Mouse (Mus musculus): ENCODE data around the gene Dnah12.
"Not testable (repeated sequence)": the region's sequence is repeated elsewhere in the genome, so short reads cannot be mapped to it uniquely, and the experiment has no call there.

The Dnah12 gene

GRCm38 (mm10) chr14:26719696-26720095 is 26.6 kb downstream of the Dnah12 start:
- DNase-seq (ENCODE audit: low spot score) = not testable (repeated sequence)

DNA sequence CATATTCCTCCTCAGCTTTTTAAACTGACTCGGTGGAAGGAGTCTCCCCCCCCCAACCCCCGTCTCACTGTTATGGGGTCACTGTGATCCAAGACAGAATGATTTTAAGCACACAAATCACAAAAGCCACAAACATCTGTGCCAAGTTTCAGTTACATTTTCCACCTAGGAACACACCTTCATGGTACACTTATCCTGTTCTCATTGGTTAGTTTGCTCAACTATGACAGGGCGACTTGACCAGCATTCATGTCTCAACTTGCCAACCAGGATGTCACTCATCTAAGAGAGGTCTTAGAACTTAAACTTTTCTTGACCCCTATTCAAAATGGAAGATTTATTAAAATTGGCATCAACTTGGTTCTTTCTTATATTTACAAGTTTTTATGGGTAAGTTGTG is 31.8 kb downstream of the Dnah12 start:
- no peak for DNase-seq (ENCODE audit: low spot score)

DNA sequence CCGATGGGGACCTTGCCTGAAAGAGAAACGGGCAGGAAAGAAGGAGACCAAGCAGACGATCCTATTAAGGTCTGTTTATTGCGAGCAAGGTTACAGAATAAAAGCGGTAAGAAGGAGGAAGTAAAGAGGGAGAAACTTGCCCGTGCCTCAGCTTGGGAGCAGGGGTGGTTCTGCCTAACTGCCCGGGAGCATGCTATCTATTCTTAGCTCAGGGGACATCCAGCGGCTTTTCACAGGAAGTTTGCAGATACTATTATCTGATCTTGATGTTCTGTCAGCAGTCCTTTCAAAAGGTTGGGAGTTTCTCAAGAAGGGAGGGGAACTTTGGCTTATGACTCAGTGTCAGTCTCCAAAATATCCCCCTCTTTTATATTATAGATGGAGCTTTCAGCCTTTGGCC is 65.5 kb downstream of the Dnah12 start:
- no peak for DNase-seq (ENCODE audit: low spot score)

GRCm38 (mm10) chr14:26764827-26765226 is 71.8 kb downstream of the Dnah12 start:
- no peak for DNase-seq (ENCODE audit: low spot score)

- DNase-seq (ENCODE audit: low spot score) = no peak
Measured at GRCm38 (mm10) chr14:26768195-26768594, 75.1 kb downstream of the Dnah12 start.

- no peak for DNase-seq (ENCODE audit: low spot score)
Measured at GRCm38 (mm10) chr14:26773536-26773935, 80.5 kb downstream of the Dnah12 start.

DNA sequence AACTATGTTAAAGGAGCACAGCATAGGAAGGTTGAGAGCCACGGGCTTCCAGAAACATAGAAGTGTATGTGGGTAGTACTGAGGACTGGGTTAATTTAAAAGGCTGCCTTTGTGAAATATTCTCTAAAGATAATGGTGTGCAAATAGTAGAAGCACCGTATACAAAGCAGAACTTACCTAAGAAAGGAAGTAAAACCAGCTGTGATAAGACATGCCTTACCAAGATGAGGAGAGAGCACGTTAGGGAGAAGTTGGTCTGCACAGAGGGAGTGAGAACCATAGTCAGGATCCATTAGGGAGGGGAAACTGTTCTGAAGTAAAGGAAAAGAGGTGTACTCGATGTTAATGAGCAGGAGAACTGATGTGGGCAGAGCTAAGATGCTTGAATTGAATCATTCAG is 90.7 kb downstream of the Dnah12 start:
- no peak for DNase-seq (ENCODE audit: low spot score)

DNA sequence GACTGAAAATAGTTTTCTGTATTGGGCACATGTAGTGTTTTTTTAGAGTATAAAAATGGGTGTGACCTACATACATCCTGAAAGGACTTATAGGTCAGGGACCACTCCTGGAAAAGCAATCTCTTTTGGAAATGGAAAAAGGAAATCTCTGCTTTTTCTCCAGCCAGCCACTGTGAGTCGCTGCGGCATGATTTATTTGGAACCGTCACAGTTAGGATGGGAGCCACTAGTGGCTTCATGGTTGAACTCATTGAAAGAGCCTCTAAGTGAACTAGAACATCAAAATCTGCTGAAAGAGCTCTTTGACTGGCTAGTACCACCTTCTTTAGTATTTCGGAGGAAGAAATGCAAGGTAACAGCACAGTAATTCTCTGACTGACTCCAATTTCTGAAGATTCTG is 92.6 kb downstream of the Dnah12 start:
- DNase-seq (ENCODE audit: low spot score) = no peak

- no peak for DNase-seq (ENCODE audit: low spot score)
Measured at GRCm38 (mm10) chr14:26794431-26794830, 101.4 kb downstream of the Dnah12 start.

DNA sequence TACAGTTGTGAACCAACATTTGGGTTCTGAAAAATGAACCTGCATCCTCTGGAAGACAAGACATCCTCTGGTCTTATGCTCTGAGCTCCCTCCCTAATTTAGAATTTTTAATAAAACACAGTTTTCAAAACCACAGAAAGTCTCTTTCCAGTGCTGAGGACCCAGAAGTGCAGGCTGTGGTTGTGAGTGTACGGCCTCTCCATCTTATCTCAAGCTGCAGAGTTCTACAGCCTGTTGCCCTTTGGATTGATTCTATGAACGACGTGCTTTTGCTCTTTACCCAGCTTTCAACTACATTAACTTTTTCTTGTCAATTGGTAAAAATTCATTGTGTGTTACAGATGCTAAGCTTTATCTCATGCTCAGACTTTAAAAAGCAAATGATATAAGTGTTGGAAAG is 105.3 kb downstream of the Dnah12 start:
- DNase-seq (ENCODE audit: low spot score) = no peak

GRCm38 (mm10) chr14:26799286-26799685 is 106.2 kb downstream of the Dnah12 start:
- DNase-seq (ENCODE audit: low spot score) = no peak

- no peak for DNase-seq (ENCODE audit: low spot score)
Measured at GRCm38 (mm10) chr14:26805500-26805899, 112.4 kb downstream of the Dnah12 start.

DNA sequence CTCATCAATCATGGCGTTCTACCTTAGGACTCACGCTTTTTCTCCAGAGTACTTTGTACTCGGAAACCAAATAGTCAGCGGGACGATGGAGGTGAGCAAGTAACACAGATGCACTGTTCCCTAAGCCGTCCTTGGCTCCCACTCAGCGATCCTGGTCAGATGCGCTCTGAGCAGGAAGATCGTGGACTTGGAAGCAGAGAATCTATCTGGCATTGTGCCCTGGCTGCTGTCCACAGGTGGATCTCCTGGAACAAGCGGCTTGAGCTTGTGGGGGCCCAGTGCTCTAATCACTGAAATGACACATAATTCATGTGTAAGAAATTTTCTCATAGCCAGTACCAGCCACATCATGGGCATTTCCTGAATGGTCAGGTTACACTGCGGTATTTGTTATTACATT is 119.7 kb downstream of the Dnah12 start:
- no peak for DNase-seq (ENCODE audit: low spot score)

- DNase-seq (ENCODE audit: low spot score) = no peak
Measured at GRCm38 (mm10) chr14:26813871-26814270, 120.8 kb downstream of the Dnah12 start.

DNA sequence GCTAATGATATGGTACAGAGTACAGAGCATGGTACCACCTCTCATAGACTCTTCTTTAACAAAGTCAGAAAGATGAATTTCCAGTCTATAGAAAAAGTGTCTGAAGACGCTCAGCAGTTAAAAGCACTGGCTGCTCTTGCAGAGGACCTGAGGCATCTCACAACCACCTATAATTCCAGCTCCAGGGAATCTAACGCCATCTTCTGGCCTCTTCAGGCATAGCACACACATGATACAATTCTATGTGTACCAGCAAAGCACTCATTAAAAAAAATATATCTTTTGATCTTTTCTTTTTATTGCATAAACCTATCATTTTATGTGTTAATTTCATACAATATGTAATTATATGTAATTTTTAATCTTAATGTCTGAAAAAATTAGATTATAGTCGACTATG is 121.8 kb downstream of the Dnah12 start:
- no peak for DNase-seq (ENCODE audit: low spot score)

GRCm38 (mm10) chr14:26816785-26817184 is 123.7 kb downstream of the Dnah12 start:
- DNase-seq (ENCODE audit: low spot score) = no peak

DNA sequence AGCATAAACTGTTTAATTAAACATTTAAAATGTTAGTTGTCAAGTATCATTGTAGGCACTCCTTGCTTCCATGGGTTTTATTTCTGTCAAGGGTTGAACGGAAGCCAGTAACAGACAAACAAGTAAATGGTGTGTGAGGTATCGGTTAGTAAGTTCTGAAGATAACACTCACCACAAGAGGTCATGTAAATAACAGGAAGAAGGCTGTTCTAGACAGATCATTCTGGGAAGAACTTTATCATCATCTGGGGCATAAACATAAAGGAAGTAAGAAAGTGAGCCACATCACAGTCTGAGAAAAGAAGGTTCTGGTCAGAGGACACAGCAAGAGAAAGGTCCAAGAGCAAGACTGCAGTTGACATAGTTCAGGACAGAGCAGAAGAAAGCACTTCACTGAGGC is 132.9 kb downstream of the Dnah12 start:
- no peak for DNase-seq (ENCODE audit: low spot score)

DNA sequence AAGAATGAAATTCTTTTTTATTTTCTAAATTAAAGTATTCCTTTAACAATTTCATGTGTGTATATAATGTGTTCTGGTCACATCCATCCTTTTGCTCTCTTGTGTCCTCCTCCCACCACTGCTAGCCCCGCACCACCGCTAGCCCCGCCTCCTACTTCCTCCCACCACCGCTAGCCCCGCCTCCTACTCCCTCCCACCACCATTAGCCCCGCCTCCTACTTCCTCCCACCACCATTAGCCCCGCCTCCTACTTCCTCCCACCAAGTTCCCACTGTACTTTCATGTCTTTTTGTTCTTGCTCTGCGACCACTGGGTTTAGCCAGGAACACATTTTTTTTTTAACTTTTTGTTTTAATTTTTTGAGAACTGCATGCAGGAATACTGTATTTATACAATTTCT is 160.0 kb downstream of the Dnah12 start:
- DNase-seq (ENCODE audit: low spot score) = no peak

- DNase-seq (ENCODE audit: low spot score) = no peak
Measured at GRCm38 (mm10) chr14:26854066-26854465, 161.0 kb downstream of the Dnah12 start.

- no peak for DNase-seq (ENCODE audit: low spot score)
Measured at GRCm38 (mm10) chr14:26858364-26858763, 165.3 kb downstream of the Dnah12 start.

GRCm38 (mm10) chr14:26859024-26859423 is 165.9 kb downstream of the Dnah12 start:
- no peak for DNase-seq (ENCODE audit: low spot score)

GRCm38 (mm10) chr14:26867356-26867755 is 174.3 kb downstream of the Dnah12 start:
- no peak for DNase-seq (ENCODE audit: low spot score)

DNA sequence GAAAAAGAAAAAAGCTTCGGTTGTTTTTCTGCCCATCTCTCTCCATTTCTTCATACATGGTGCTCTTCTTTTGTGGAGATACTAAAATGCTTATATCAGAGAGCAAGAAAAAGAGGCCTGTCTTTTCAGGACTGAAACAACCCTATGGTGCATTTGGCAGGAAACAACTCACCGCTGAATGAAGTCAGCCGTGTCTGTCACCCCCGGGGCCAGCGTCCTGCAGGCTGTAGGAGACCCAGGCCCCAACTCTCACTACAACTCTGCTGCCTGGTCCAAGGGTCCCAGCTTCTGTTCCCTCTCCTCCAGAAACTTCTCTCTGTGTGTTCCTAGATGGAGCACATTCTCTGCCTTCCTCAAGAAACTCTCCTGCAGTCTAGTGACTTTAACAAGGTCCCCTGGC is 175.2 kb downstream of the Dnah12 start:
- DNase-seq (ENCODE audit: low spot score) = no peak

DNA sequence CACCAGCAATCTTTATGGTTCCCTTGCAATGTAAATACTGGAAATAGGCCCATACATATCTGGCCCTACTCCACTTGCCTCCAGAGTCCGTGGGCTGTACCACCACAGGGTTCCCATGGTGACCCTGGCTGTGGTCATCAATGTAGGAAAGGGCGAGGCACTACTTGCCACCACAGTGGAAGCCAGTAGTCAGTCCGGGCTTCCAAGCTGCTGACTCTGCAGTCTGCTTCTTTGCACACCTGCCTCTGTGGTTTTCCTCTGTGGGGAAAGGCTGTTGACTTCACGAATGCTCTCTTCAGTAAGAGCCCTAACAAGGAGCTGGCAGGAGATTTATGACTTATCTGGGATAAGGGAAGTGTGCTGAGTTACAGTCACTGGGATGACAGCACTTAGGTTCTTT is 185.7 kb downstream of the Dnah12 start:
- DNase-seq (ENCODE audit: low spot score) = no peak

DNA sequence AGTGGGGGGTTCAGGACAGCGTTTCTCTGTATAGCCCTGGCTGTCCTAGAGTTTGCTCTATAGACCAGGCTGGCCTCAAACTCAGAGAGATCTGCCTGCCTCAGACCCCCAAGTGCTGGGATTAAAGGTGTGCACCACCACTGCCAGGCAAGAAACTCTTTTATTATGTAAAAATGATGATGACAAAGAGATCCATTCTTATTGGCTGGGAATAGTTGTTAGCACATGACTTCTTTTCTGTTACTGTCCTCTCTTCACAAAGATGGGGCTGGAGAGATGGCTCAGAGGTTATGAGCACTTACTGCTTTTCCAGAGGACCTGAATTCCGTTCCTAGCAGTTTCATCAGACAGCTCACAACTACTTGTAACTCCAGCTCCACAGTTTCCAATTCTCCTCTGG is 186.9 kb downstream of the Dnah12 start:
- no peak for DNase-seq (ENCODE audit: low spot score)
